Mouse (Mus musculus) lung, embryonic 15.5 days (tissue): ENCODE data around the gene Dscam. TPM values are rescaled to one million over a fixed set of nuclear protein-coding genes. Genes with fewer than 3 reads are reported as not detected.

ENCODE experiments used
- ATAC-seq: fragments of 200-750 bp; cut with Nextera tagmentation; 2 replicates; pipeline ENCODE4 v1.8.0; 2017; ENCODE audit warnings: moderate number of reproducible peaks, borderline replicate concordance; ENCODE audit not compliant: low FRiP score, low TSS enrichment; ENCODE audit errors: extremely low read depth
- H3K27ac ChIP-seq: fragments of 300-500 bp; sonication (generic); 2 replicates; pipeline ENCODE4 v1.5.1; 2015; ENCODE audit warnings: moderate library complexity, mild to moderate bottlenecking, inconsistent platforms
- H3K27me3 ChIP-seq: fragments of 300-500 bp; sonication (generic); 2 replicates; pipeline ENCODE4 v1.6.1; 2015; ENCODE audit warnings: inconsistent platforms
- H3K36me3 ChIP-seq: fragments of 300-500 bp; sonication (generic); 2 replicates; pipeline ENCODE4 v1.6.1; 2015; ENCODE audit warnings: inconsistent platforms
- H3K4me1 ChIP-seq: fragments of 300-500 bp; sonication (generic); 2 replicates; pipeline ENCODE4 v1.6.1; 2015; ENCODE audit warnings: inconsistent platforms
- H3K4me2 ChIP-seq: fragments of 300-500 bp; sonication (generic); 2 replicates; pipeline ENCODE4 v1.6.1; 2015; ENCODE audit warnings: inconsistent platforms, mild to moderate bottlenecking, moderate library complexity
- H3K4me3 ChIP-seq: fragments of 300-500 bp; sonication (generic); 2 replicates; pipeline ENCODE4 v1.5.1; 2015; ENCODE audit warnings: mild to moderate bottlenecking, inconsistent platforms
- H3K9ac ChIP-seq: fragments of 300-500 bp; sonication (generic); 2 replicates; pipeline ENCODE4 v1.6.1; 2015; ENCODE audit warnings: inconsistent platforms
- H3K9me3 ChIP-seq: fragments of 300-500 bp; sonication (generic); 2 replicates; pipeline ENCODE4 v1.6.1; 2016; ENCODE audit warnings: inconsistent platforms
- WGBS: fragments of 180-500 bp; shearing (Covaris S2); methylation state at CpG from one replicate; pipeline ENCODE4 v1.1.7; 2015; 5-methylcytosine and 5-hydroxymethylcytosine counted together
- polyA plus RNA-seq: library from polyadenylated mRNA; unstranded; fragments of >200 nt; fragmentation: Nextera tagmentation; extraction: Ambion mirVana; gene quantifications from 2 replicates; pipeline ENCODE4 v1.2.1, GENCODE M21; 2015

The Dscam gene
- polyA plus RNA-seq, 1 experiment from 2014 or later: not detected

DNA sequence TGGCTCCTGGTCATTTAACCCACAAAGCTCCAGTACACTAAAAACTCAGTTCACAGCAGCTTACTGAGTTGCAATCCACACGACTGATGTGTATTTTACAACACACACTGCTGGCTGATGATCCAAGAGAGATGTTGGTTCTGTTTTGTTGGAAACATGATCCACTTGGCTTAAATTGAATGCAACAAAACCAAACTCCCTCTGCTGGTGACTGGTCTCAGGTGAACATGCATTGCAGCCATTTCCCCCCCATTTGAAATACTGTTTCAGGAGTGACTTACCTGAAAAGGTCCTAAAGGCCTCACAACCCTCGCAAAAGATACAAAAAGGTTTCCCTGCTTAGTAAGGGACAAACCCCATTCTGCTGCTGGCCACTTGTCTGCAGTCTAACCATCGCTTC lies 156.2 kb downstream of the Dscam start:
- Histone ChIP-seq H3K36me3 (no peaks in the 10 kb centered on the region), H3K27ac (no peak overlapping the region), H3K4me2 (no peak overlapping the region), H3K4me3 (no peak overlapping the region), H3K4me1 (no peaks in the 10 kb centered on the region), H3K27me3 (no peaks in the 10 kb centered on the region), H3K9ac (no peak overlapping the region), H3K9me3 (no peaks in the 10 kb centered on the region)
- ATAC-seq: no peak
- WGBS: 70% methylated on average over 3 of the region's 3 CpGs

DNA sequence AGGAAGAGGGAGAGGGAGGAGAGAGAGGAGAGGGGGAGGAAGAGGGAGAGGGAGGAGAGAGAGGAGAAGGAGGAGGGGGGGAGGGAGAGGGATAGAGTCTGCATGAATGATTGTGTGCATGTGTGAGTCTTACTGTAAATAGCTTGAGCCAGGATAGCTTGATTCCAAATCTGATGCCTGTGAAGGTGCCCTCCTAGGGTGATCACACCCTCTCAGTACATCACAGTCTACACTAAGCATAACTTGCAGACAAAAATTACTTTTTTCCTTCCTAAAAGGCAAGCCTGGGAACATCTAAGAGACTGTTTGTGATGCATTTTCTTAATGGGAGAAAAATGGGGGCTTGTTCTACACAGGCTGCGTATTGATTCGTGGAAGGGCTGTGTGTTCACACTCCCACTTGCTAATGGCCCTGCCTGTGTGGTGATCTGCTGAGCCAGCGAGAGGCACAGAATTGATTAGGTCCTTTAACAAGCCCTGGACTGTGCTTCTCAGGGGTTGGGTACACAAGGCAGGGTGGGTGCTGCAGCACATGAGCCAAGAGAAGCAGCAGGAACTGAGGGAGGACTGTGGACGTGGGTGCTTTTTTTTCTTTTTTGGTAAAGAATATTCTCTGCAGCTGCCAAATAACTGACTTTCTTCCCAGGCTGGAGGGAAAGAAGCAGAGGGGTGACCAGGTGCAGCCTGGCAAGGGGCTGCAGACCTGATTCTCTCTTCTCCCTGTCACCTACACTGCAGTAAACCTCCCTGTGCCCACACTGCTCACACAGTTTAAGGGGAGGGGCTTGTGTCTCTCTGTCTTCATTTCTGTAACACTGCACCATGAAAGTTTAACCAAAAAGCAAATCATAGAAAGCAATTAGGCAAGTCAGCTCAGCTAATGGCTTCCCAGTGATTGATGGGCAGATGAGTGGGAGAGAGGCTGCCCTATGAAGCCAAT lies 161.2 kb downstream of the Dscam start:
- Histone ChIP-seq H3K4me1 (no peaks in the 10 kb centered on the region), H3K4me2 (no peak overlapping the region), H3K27ac (no peak overlapping the region), H3K9me3 (no peaks in the 10 kb centered on the region), H3K9ac (no peak overlapping the region), H3K4me3 (no peak overlapping the region), H3K27me3 (no peaks in the 10 kb centered on the region), H3K36me3 (no peaks in the 10 kb centered on the region)
- ATAC-seq: no peak
- 41% methylated on average over 4 of the region's 4 CpGs for WGBS

DNA sequence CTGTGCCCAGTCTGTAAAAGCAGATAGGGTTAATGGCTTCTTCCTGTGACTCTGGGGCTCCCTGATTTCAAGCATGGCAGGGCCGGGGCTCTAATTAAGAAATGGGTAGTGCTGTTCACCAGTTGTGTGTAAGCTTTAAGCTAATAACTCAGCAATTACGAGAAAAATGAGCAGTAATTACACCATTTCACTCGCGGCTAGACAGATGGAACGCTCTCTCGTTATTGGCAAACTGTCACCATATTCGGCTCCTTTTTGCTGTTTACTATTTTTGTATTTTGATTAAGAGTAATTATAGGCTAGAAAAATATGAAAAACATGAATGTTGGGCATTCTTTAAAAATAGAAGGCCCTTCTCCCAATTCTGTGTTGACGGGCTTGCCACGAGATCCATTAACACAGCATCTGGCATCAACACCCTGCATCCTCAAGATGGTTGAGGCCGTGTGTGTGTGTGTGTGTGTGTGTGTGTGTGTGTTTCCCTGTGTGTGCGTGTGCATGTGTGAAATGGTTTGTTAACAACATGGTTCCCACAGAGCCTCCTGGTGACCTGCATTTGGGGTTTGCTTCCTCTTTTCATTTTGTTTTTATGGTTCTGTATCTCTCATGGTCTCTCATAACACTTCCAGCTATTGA lies 162.5 kb downstream of the Dscam start:
- H3K9me3 ChIP-seq: no peaks in the 10 kb centered on the region
- 77% methylated on average over 11 of the region's 11 CpGs for WGBS
- no peaks in the 10 kb centered on the region for H3K27me3 ChIP-seq
- no peak overlapping the region for H3K4me3 ChIP-seq
- H3K4me2 ChIP-seq: no peak overlapping the region
- no peak overlapping the region for H3K9ac ChIP-seq
- no peak for ATAC-seq
- H3K36me3 ChIP-seq: no peaks in the 10 kb centered on the region
- no peaks in the 10 kb centered on the region for H3K4me1 ChIP-seq
- H3K27ac ChIP-seq: no peak overlapping the region

DNA sequence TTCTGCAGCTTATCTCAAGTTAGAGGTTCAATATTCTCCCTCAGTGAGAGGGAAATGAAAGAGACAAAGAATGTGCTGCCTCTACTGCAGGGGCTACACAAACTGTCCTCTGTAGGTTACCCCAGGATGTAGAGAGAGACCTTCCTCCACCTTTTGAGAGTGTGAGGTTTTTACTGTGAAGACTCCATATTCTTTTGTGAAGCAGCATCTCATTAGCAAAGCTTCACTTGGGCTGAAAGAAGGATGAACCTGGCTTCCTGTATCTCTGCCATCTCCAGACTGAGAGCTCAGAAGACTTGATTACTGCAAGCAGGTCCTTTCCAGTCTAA lies 163.7 kb downstream of the Dscam start:
- Histone ChIP-seq H3K27me3 (no peaks in the 10 kb centered on the region), H3K4me3 (no peak overlapping the region), H3K4me1 (no peaks in the 10 kb centered on the region), H3K36me3 (no peaks in the 10 kb centered on the region), H3K27ac (no peak overlapping the region), H3K9me3 (no peaks in the 10 kb centered on the region), H3K4me2 (no peak overlapping the region), H3K9ac (no peak overlapping the region)
- ATAC-seq: no peak

DNA sequence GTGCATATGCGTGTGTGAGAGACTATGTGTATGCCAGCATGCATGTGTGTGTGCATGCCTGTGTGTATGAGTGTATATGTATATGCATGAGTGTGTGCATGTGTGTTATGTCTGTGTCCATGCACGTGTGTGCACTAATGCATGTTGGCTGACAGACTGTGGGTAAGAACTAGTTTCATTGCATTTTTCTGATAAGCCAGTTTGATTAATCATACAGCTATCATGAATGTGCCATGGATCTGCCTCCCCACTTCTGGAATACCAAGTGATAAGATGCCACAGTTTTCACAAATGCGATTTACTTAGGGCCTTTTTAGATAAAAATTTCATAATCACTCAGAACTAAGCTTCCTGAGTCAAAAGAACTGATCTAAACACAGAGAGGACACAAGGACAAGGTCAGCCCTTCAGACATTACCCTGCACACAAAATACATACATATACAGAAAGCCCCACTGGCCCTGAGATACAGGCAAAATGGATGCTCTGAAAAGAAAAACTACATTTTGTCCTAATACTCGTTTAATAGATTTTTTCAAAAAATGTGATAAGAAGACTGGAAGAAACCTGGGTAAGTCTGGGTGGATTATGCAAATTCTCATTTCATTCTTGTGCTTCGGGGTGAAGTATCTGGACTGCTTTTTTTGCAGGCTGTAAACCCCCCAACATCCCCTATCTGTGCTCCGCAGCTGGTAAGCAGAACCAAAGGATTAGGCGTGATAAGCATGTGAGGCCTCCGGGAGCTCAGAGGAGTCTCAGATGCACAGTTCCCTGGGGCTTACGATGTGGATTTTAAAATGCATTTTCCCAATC lies 164.3 kb downstream of the Dscam start:
- WGBS: 45% methylated on average over 9 of the region's 9 CpGs
- ATAC-seq: no peak
- Histone ChIP-seq H3K9ac (no peak overlapping the region), H3K27ac (no peak overlapping the region), H3K4me3 (no peak overlapping the region), H3K36me3 (no peaks in the 10 kb centered on the region), H3K27me3 (no peaks in the 10 kb centered on the region), H3K4me1 (no peaks in the 10 kb centered on the region), H3K9me3 (no peaks in the 10 kb centered on the region), H3K4me2 (no peak overlapping the region)

DNA sequence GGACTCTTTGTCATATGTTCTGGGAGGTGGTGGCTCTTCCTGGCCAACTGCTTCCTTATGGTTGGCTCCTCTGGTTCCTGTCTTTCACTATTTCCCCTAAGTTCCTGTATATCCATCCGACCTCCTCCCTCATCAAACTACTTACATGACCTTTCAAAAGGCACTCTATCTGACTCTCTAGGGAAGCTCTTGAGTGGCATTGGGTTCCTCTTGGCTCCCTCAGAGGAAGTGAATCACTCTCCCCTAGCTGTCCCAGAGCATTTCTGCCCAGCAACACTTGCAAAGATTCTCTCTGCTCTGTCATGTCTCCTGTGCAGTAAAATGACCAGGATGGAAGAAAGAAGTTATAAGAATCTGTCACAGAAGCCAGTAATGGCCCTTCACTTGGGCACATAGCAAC lies 166.6 kb downstream of the Dscam start:
- H3K9ac ChIP-seq: no peak overlapping the region
- 30% methylated on average over 1 of the region's 1 CpGs for WGBS
- H3K4me3 ChIP-seq: no peak overlapping the region
- H3K27me3 ChIP-seq: no peaks in the 10 kb centered on the region
- no peaks in the 10 kb centered on the region for H3K4me1 ChIP-seq
- ATAC-seq: no peak
- H3K27ac ChIP-seq: no peak overlapping the region
- H3K4me2 ChIP-seq: no peak overlapping the region
- H3K36me3 ChIP-seq: no peaks in the 10 kb centered on the region
- no peaks in the 10 kb centered on the region for H3K9me3 ChIP-seq

DNA sequence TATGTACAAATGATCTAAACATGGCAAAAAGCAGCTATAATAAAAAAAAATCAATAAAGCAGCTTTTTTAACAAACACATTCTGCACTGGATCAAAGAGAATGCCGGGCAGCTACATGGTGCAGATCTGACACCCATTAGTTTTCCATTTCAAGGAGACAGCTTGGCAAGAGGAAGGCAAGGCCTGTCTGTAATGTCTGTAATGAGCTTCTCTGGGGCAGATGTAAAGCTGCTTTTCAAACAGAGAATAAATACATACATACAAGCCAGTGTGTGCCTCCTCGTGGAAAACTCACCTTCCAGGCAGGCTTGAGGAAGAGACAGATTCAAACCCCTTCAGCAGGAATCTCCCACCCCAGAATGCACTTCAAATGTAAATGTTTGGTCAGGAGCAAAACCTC lies 167.7 kb downstream of the Dscam start:
- Histone ChIP-seq H3K9me3 (no peaks in the 10 kb centered on the region), H3K27me3 (no peaks in the 10 kb centered on the region), H3K9ac (no peak overlapping the region), H3K36me3 (no peaks in the 10 kb centered on the region), H3K4me1 (no peaks in the 10 kb centered on the region), H3K4me3 (no peak overlapping the region), H3K27ac (no peak overlapping the region), H3K4me2 (no peak overlapping the region)
- no peak for ATAC-seq
- 27% methylated on average over 2 of the region's 2 CpGs for WGBS

DNA sequence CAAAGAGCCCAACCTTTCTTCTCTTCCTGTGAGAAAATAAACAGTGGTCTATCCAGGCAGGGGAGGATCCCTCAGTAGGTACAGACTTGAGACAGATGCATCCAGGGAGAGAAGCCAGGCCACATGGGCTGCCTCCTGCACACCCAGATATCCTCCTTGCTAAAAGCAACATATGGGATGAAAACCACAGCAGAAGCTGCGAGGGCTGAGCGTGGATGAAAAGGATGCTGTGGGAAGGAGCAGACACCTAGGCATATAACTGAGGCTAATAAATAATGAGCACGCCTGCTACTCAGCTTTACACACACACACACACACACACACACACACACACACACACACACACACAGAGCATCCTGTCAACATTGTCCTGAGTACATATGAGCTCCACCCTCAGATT lies 168.4 kb downstream of the Dscam start:
- Histone ChIP-seq H3K9me3 (no peaks in the 10 kb centered on the region), H3K36me3 (no peaks in the 10 kb centered on the region), H3K27me3 (no peaks in the 10 kb centered on the region), H3K4me3 (no peak overlapping the region), H3K4me1 (no peaks in the 10 kb centered on the region), H3K9ac (no peak overlapping the region), H3K27ac (no peak overlapping the region), H3K4me2 (no peak overlapping the region)
- no peak for ATAC-seq
- WGBS: 48% methylated on average over 3 of the region's 3 CpGs

DNA sequence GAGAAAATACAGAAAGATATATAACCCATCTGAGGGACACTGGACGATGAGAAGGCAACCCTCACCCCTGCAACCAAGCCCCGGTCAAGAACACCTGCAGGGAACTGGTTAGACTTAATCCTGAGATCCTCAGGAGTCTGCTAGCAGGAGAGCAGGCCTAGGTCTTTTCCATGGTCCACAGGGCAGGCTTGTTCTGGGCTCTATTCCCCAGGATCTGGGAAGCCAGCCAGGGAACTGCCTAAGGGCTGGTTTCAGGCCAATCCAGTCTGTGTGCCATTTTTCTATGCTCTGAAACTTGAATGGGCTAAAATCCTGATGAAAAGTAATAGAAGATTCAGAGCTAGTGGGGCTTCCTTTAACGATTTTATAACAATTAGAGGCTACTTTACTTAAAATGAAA lies 173.7 kb downstream of the Dscam start:
- no peak for ATAC-seq
- Histone ChIP-seq H3K27ac (no peak overlapping the region), H3K36me3 (no peaks in the 10 kb centered on the region), H3K4me2 (no peak overlapping the region), H3K9me3 (no peaks in the 10 kb centered on the region), H3K27me3 (no peaks in the 10 kb centered on the region), H3K9ac (no peak overlapping the region), H3K4me1 (no peaks in the 10 kb centered on the region), H3K4me3 (no peak overlapping the region)
- WGBS: 59% methylated on average over 3 of the region's 3 CpGs

DNA sequence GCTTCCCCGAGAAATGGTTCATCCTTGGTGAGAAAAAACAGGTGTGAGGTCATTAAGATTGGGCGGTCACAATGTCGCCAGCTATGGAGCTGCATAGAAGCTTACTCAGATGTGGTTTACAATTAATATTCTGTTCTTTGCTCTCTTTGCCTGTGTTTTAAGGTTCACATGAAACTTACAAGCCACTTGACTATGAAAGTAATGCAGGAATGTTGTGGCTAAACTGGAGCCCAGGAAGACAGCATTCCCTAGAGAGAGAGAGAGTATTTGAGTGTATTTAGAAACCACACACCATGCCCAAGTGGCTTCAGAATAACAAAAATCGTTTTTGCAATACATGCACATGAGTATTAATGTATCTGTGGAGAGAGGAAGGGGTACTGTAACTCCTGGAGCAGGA lies 174.7 kb downstream of the Dscam start:
- no peaks in the 10 kb centered on the region for H3K4me1 ChIP-seq
- no peaks in the 10 kb centered on the region for H3K9me3 ChIP-seq
- no peak for ATAC-seq
- 77% methylated on average over 4 of the region's 4 CpGs for WGBS
- H3K4me2 ChIP-seq: no peak overlapping the region
- no peaks in the 10 kb centered on the region for H3K36me3 ChIP-seq
- no peaks in the 10 kb centered on the region for H3K27me3 ChIP-seq
- H3K9ac ChIP-seq: no peak overlapping the region
- no peak overlapping the region for H3K4me3 ChIP-seq
- H3K27ac ChIP-seq: no peak overlapping the region

DNA sequence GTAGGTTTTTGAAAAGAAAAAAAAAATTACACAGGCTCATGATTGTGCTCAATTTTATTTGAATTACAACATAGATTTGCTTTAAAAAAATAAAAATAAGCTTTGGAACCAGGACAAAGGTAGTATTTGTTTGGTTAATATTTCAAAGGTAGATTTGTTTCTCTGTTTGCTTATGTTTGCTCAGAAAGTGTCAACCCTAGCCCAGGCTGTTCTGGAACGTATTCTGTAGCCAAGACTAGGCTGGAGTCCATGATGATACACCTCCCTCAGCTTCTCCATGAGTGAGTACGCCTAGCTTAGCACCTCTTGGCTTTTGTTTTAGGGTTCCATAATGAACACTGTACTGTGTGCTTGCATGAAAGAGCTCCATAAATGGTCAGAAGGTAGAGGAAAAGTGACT lies 183.2 kb downstream of the Dscam start:
- no peak overlapping the region for H3K4me2 ChIP-seq
- H3K9ac ChIP-seq: no peak overlapping the region
- WGBS: 56% methylated on average over 2 of the region's 2 CpGs
- no peak overlapping the region for H3K4me3 ChIP-seq
- H3K36me3 ChIP-seq: no peaks in the 10 kb centered on the region
- no peak for ATAC-seq
- no peak overlapping the region for H3K27ac ChIP-seq
- no peaks in the 10 kb centered on the region for H3K27me3 ChIP-seq
- H3K4me1 ChIP-seq: no peaks in the 10 kb centered on the region
- H3K9me3 ChIP-seq: no peaks in the 10 kb centered on the region

DNA sequence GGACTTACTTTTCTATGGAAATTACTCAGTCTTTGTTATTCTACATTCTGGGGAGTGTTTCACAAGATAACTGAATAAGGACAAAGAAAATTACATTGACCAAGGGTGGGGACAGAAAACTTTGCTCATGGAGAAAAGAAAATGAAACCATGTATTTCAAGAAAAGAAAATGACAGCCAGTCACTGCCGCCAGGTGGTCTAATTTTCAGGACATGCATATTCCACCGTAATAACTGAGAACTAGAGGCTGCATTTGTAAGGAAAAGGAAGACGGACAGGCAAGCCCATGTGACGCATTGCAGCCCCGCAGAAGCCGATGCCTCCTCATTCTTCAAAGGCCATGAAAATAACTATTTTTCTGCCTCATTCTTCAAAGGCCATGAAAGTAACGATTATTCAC lies 197.3 kb downstream of the Dscam start:
- 82% methylated on average over 7 of the region's 7 CpGs for WGBS
- Histone ChIP-seq H3K27me3 (no peaks in the 10 kb centered on the region), H3K9ac (no peak overlapping the region), H3K9me3 (no peaks in the 10 kb centered on the region), H3K4me3 (no peak overlapping the region), H3K36me3 (no peaks in the 10 kb centered on the region), H3K27ac (no peak overlapping the region), H3K4me1 (no peaks in the 10 kb centered on the region), H3K4me2 (no peak overlapping the region)
- ATAC-seq: no peak
